Comparison of ENCODE assay signal across 26 mouse cellular contexts in genomic region chr14:16146811-16147210, GRCm38 (mm10).
"Had no signal": no experiment of that assay in that cellular context is flagged by ENCODE, and none has a peak within 500 bp of the region (broad histone marks: within the 10 kb centered on the region; RNA-seq: fewer than 3 reads in every experiment).

No protein-coding gene starts in this region.

- DNase-seq: gastrocnemius, postnatal 10 days; gastrocnemius, postnatal 25 days; heart, adult 18-20 months; heart, postnatal 10 days; heart, postnatal 4 days; kidney, adult 18-20 months; kidney, adult 8-10 months; kidney, postnatal 10 days; kidney, postnatal 25 days; kidney, postnatal 4 days; liver; liver, embryonic 13.5 days had no signal

- H3K9ac ChIP-seq: heart, embryonic 12.5 days; hindbrain, embryonic 12.5 days; hindbrain, embryonic 14.5 days; intestine, embryonic 15.5 days; limb, embryonic 12.5 days; liver, embryonic 13.5 days had no signal

- H3K9me3 ChIP-seq: heart, embryonic 10.5 days; heart, embryonic 12.5 days; hindbrain, embryonic 10.5 days; hindbrain, embryonic 12.5 days; intestine, embryonic 15.5 days; limb, embryonic 10.5 days; limb, embryonic 12.5 days; liver, embryonic 13.5 days had no signal

- H3K27ac ChIP-seq: heart, embryonic 10.5 days; hindbrain, embryonic 10.5 days; hindbrain, embryonic 12.5 days; hindbrain, embryonic 14.5 days; intestine, embryonic 15.5 days; layer of hippocampus, adult 2 months; left cerebral cortex, adult 2 months; limb, embryonic 10.5 days; limb, embryonic 12.5 days; liver, embryonic 13.5 days had no signal

- H3K4me1 ChIP-seq: heart, embryonic 10.5 days; heart, embryonic 12.5 days; hindbrain, embryonic 10.5 days; hindbrain, embryonic 12.5 days; intestine, embryonic 15.5 days; limb, embryonic 10.5 days; limb, embryonic 12.5 days; liver, embryonic 13.5 days had no signal

- H3K4me3 ChIP-seq: heart, embryonic 10.5 days; heart, embryonic 12.5 days; hindbrain, embryonic 10.5 days; hindbrain, embryonic 12.5 days; intestine, embryonic 15.5 days; layer of hippocampus, adult 2 months; left cerebral cortex, adult 2 months; limb, embryonic 10.5 days; limb, embryonic 12.5 days; liver, embryonic 13.5 days had no signal

- H3K4me2 ChIP-seq: heart, embryonic 12.5 days; hindbrain, embryonic 12.5 days; hindbrain, embryonic 14.5 days; intestine, embryonic 15.5 days; limb, embryonic 12.5 days; liver, embryonic 11.5 days; liver, embryonic 13.5 days had no signal

- ATAC-seq: hindbrain, embryonic 16.5 days; inflammation-experienced regulatory T-cells, adult 6 months; intestine, embryonic 15.5 days; intestine, postnatal 0 days had no signal

- H3K27me3 ChIP-seq: heart, embryonic 12.5 days; hindbrain, embryonic 12.5 days; intestine, embryonic 15.5 days; limb, embryonic 12.5 days; liver, embryonic 13.5 days had no signal

- H3K36me3 ChIP-seq: heart, embryonic 10.5 days; heart, embryonic 12.5 days; hindbrain, embryonic 10.5 days; hindbrain, embryonic 12.5 days; intestine, embryonic 15.5 days; limb, embryonic 10.5 days; limb, embryonic 12.5 days; liver, embryonic 13.5 days had no signal
